13 mouse cellular contexts compared by ENCODE assay signal in the genomic region with DNA sequence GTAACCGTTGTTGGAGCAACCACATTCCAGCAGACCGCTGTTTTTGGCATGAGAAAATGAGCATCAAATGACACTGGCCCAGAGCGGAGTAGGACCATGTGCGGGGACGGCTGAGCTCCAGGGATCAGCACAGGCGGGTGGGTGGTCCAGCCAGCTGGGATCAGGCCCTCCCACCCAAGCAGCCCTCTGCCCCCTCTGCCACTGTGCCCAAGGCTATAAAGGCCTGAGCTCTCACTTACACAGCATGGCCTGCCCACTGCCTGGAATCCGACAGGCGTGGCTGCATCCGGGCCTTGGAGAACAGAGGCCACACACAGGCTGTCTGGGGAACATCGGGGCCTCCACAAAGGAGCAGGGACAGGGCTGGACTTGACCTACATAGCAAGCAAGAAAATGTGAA.
DNase-seq lines count a peak whose midpoint lies in the region; ATAC-seq and TF ChIP-seq lines count a peak whose summit lies in the region.
"Had no signal": no experiment of that assay in that cellular context is flagged by ENCODE, and none has a peak within 500 bp of the region (broad histone marks: within the 10 kb centered on the region; RNA-seq: fewer than 3 reads in every experiment).

No protein-coding gene starts in this region.

- intact Hi-C loops in heart, postnatal 14 days (cut with DNase I) = no loop called here

- ATAC-seq in midbrain, embryonic 16.5 days = no peak
- 0 out of 2 replicates have a peak, but pooled peaks have one; percentile 34 for ATAC-seq in hindbrain, embryonic 16.5 days
- peak; percentile 44 for ATAC-seq in stomach, postnatal 0 days (ENCODE audit: low FRiP score, low TSS enrichment)
- ATAC-seq in forebrain, embryonic 15.5 days (replicated peaks) = no peak

- H3K9me3 ChIP-seq in heart, embryonic 10.5 days = no peaks in the 10 kb centered on the region
- no peaks in the 10 kb centered on the region for H3K9me3 ChIP-seq in midbrain, embryonic 10.5 days (replicated peaks)
- H3K9me3 ChIP-seq in midbrain, embryonic 16.5 days (replicated peaks; ENCODE audit: control insufficient read depth, low read length, poor library complexity, severe bottlenecking) = no peaks in the 10 kb centered on the region
- no peaks in the 10 kb centered on the region for H3K9me3 ChIP-seq in hindbrain, embryonic 16.5 days (ENCODE audit: control insufficient read depth, low read length)
- no peaks in the 10 kb centered on the region for H3K9me3 ChIP-seq in stomach, postnatal 0 days (ENCODE audit: control insufficient read depth, low read length)
- H3K9me3 ChIP-seq in forebrain, embryonic 15.5 days = no peaks in the 10 kb centered on the region

- peaks cover 12% of the 10 kb centered on the region; the same call in 1 of the 2 replicates for H3K27me3 ChIP-seq in heart, embryonic 10.5 days (ENCODE audit: insufficient read depth, poor library complexity, severe bottlenecking)
- H3K27me3 ChIP-seq in midbrain, embryonic 10.5 days (ENCODE audit: low read depth, poor library complexity, severe bottlenecking) = peaks cover 25% of the 10 kb centered on the region
- H3K27me3 ChIP-seq in midbrain, embryonic 16.5 days (ENCODE audit: control insufficient read depth, insufficient read depth, low read depth, low read length) = no peaks in the 10 kb centered on the region
- no peaks in the 10 kb centered on the region for H3K27me3 ChIP-seq in hindbrain, embryonic 16.5 days (replicated peaks; ENCODE audit: control insufficient read depth, insufficient read depth, low read length)
- H3K27me3 ChIP-seq in stomach, postnatal 0 days (ENCODE audit: control insufficient read depth, insufficient read depth, low read length) = no peaks in the 10 kb centered on the region
- H3K27me3 ChIP-seq in forebrain, embryonic 15.5 days = no peaks in the 10 kb centered on the region

- 70% methylated on average over 10 of the region's 10 CpGs for WGBS in heart, embryonic 10.5 days
- 78% methylated on average over 10 of the region's 10 CpGs for whole genome bisulfite sequencing in midbrain, embryonic 10.5 days
- 68% methylated on average over 10 of the region's 10 CpGs for WGBS in midbrain, embryonic 16.5 days
- 65% methylated on average over 10 of the region's 10 CpGs for WGBS in hindbrain, embryonic 16.5 days
- 64% methylated on average over 10 of the region's 10 CpGs for WGBS in stomach, postnatal 0 days
- WGBS in forebrain, embryonic 15.5 days = 70% methylated on average over 10 of the region's 10 CpGs

- no peak for TF ChIP-seq EP300 in stomach, postnatal 0 days (optimal IDR thresholded peaks at IDR 0.05)

- no peak overlapping the region for H3K4me3 ChIP-seq in heart, embryonic 10.5 days
- no peak overlapping the region for H3K4me3 ChIP-seq in midbrain, embryonic 10.5 days
- H3K4me3 ChIP-seq in midbrain, embryonic 16.5 days (ENCODE audit: low read depth, low read length) = no peak overlapping the region
- H3K4me3 ChIP-seq in hindbrain, embryonic 16.5 days (ENCODE audit: low read length) = no peak overlapping the region
- H3K4me3 ChIP-seq in stomach, postnatal 0 days (ENCODE audit: low read depth, low read length) = no peak overlapping the region
- H3K4me3 ChIP-seq in forebrain, embryonic 15.5 days = no peak overlapping the region

- no peaks in the 10 kb centered on the region for H3K36me3 ChIP-seq in heart, embryonic 10.5 days
- no peaks in the 10 kb centered on the region for H3K36me3 ChIP-seq in midbrain, embryonic 10.5 days
- H3K36me3 ChIP-seq in midbrain, embryonic 16.5 days (ENCODE audit: control insufficient read depth, insufficient read depth, low read length) = no peaks in the 10 kb centered on the region
- H3K36me3 ChIP-seq in hindbrain, embryonic 16.5 days (ENCODE audit: control insufficient read depth, insufficient read depth, low read length) = no peaks in the 10 kb centered on the region
- H3K36me3 ChIP-seq in stomach, postnatal 0 days (ENCODE audit: control insufficient read depth, insufficient read depth, low read length) = no peaks in the 10 kb centered on the region
- no peaks in the 10 kb centered on the region for H3K36me3 ChIP-seq in forebrain, embryonic 15.5 days

- no peak overlapping the region for H3K9ac ChIP-seq in midbrain, embryonic 16.5 days (ENCODE audit: low read depth, low read length)
- H3K9ac ChIP-seq in hindbrain, embryonic 16.5 days (ENCODE audit: low read depth, low read length) = no peak overlapping the region
- H3K9ac ChIP-seq in stomach, postnatal 0 days (ENCODE audit: low read length) = no peak overlapping the region
- no peak overlapping the region for H3K9ac ChIP-seq in forebrain, embryonic 15.5 days (replicated peaks)

- TF ChIP-seq CTCF in stomach, postnatal 0 days (IDR thresholded peaks at IDR 0.05; ENCODE audit: low read depth) = no peak

- H3K27ac ChIP-seq in heart, embryonic 10.5 days = peak overlapping the region; percentile 59; the same call in 1 of the 2 replicates
- peak overlapping the region; percentile 53 for H3K27ac ChIP-seq in midbrain, embryonic 10.5 days (replicated peaks)
- H3K27ac ChIP-seq in midbrain, embryonic 16.5 days (ENCODE audit: low read length) = no peak overlapping the region
- no peak overlapping the region for H3K27ac ChIP-seq in hindbrain, embryonic 16.5 days (ENCODE audit: low read depth, low read length)
- H3K27ac ChIP-seq in stomach, postnatal 0 days (replicated peaks) = no peak overlapping the region
- no peak overlapping the region for H3K27ac ChIP-seq in forebrain, embryonic 15.5 days (replicated peaks)

- DNase-seq in heart, embryonic 10.5 days (ENCODE audit: low spot score) = no peak
- no peak for DNase-seq in heart, postnatal 14 days
- peak; percentile 27 for DNase-seq in midbrain, embryonic 10.5 days (ENCODE audit: low spot score)
- no peak for DNase-seq in stomach, postnatal 0 days (ENCODE audit: low spot score)
- no peak for DNase-seq in gastrocnemius, adult 8-10 months (ENCODE audit: low spot score in 2 of 2)
- DNase-seq: adrenal gland, postnatal 25 days; cerebellum, adult 11-12 months; heart, postnatal 4 days; spleen, adult 18-20 months; thymus, adult 2 months had no signal

- H3K4me1 ChIP-seq in heart, embryonic 10.5 days = peaks cover 27% of the 10 kb centered on the region
- peaks cover 40% of the 10 kb centered on the region for H3K4me1 ChIP-seq in midbrain, embryonic 10.5 days
- no peaks in the 10 kb centered on the region for H3K4me1 ChIP-seq in midbrain, embryonic 16.5 days (ENCODE audit: control insufficient read depth, insufficient read depth, low read length)
- H3K4me1 ChIP-seq in hindbrain, embryonic 16.5 days (ENCODE audit: control insufficient read depth, insufficient read depth, low read depth, low read length) = 0 out of 2 replicates have a peak, but pooled peaks cover 2% of the 10 kb centered on the region
- H3K4me1 ChIP-seq in stomach, postnatal 0 days (replicated peaks; ENCODE audit: control insufficient read depth, insufficient read depth) = no peaks in the 10 kb centered on the region
- peaks cover 6% of the 10 kb centered on the region; the same call in 1 of the 2 replicates for H3K4me1 ChIP-seq in forebrain, embryonic 15.5 days

- no peak overlapping the region for H3K4me2 ChIP-seq in midbrain, embryonic 16.5 days (ENCODE audit: low read length)
- no peak overlapping the region for H3K4me2 ChIP-seq in hindbrain, embryonic 16.5 days (ENCODE audit: low read length)
- no peak overlapping the region for H3K4me2 ChIP-seq in stomach, postnatal 0 days (replicated peaks; ENCODE audit: low read depth)
- H3K4me2 ChIP-seq in forebrain, embryonic 15.5 days (replicated peaks) = no peak overlapping the region

Comparison
In these comparisons a context has a peak if more than half of its experiments do, and no peak if none do; other contexts are left out.
1. H3K27ac ChIP-seq: peak in heart, embryonic 10.5 days (single experiment) and midbrain, embryonic 10.5 days (single experiment); none in midbrain, embryonic 16.5 days (single experiment), hindbrain, embryonic 16.5 days (single experiment), stomach, postnatal 0 days (single experiment) and forebrain, embryonic 15.5 days (single experiment).
2. ATAC-seq: peak in hindbrain, embryonic 16.5 days (single experiment) and stomach, postnatal 0 days (single experiment); none in midbrain, embryonic 16.5 days (single experiment) and forebrain, embryonic 15.5 days (single experiment).